Mouse (Mus musculus) thymus, postnatal 4 days (tissue): ENCODE results near the gene Gimap7.
"Not testable (repeated sequence)": the region's sequence is repeated elsewhere in the genome, so short reads cannot be mapped to it uniquely, and the experiment has no call there.

Experiments
- DNase-seq: peaks from one replicate; pipeline ENCODE4 v3.0.0; 2021

The Gimap7 gene

GRCm38 (mm10) chr6:48718455-48718854 lies at the start of gene Gimap7, which contains the start of gene Gm28053:
TSS of gene Gimap7 (plus strand) at chr6:48718621.
TSS of gene Gm28053 (plus strand) at chr6:48718607.
- DNase-seq: peak; percentile 81

- DNase-seq: peak; percentile 8
Measured at GRCm38 (mm10) chr6:48669446-48669969, 48.9 kb upstream of the Gimap7 start.

GRCm38 (mm10) chr6:48674291-48675058 lies 43.9 kb upstream of the Gimap7 start:
- peak; percentile 38 for DNase-seq

GRCm38 (mm10) chr6:48675400-48675930 lies 43.0 kb upstream of the Gimap7 start:
- peak; percentile 69 for DNase-seq

- peak; percentile 89 for DNase-seq
Measured at GRCm38 (mm10) chr6:48675931-48676859, 42.2 kb upstream of the Gimap7 start, which contains the start of gene Gimap9. TSS of gene Gimap9 (plus strand) at chr6:48676129.

- DNase-seq: peak; percentile 15
Measured at GRCm38 (mm10) chr6:48676860-48677415, 41.5 kb upstream of the Gimap7 start.

- peak; percentile 44 for DNase-seq
Measured at GRCm38 (mm10) chr6:48677492-48678345, 40.7 kb upstream of the Gimap7 start.

GRCm38 (mm10) chr6:48678391-48678790 lies 40.0 kb upstream of the Gimap7 start:
- DNase-seq: no peak

- DNase-seq: no peak
Measured at GRCm38 (mm10) chr6:48679701-48680100, 38.7 kb upstream of the Gimap7 start.

GRCm38 (mm10) chr6:48680421-48680820 lies 38.0 kb upstream of the Gimap7 start:
- DNase-seq: peak; percentile 17

GRCm38 (mm10) chr6:48681472-48682090 lies 36.8 kb upstream of the Gimap7 start:
- DNase-seq: peak; percentile 11

- DNase-seq: no peak
Measured at GRCm38 (mm10) chr6:48682271-48682670, 36.1 kb upstream of the Gimap7 start.

- DNase-seq: not testable (repeated sequence)
Measured at GRCm38 (mm10) chr6:48683263-48683821, 35.1 kb upstream of the Gimap7 start.

GRCm38 (mm10) chr6:48684319-48684718 lies 34.1 kb upstream of the Gimap7 start, which contains the start of gene Gimap4:
TSS of gene Gimap4 (plus strand) at chr6:48684549.
- peak; percentile 21 for DNase-seq

GRCm38 (mm10) chr6:48684806-48685205 lies 33.6 kb upstream of the Gimap7 start:
- DNase-seq: peak; percentile 6

- peak; percentile 13 for DNase-seq
Measured at GRCm38 (mm10) chr6:48685251-48685650, 33.2 kb upstream of the Gimap7 start.

- peak; percentile 25 for DNase-seq
Measured at GRCm38 (mm10) chr6:48685694-48686665, 32.4 kb upstream of the Gimap7 start.

- no peak for DNase-seq
Measured at GRCm38 (mm10) chr6:48687077-48687476, 31.3 kb upstream of the Gimap7 start.

- DNase-seq: no peak
Measured at GRCm38 (mm10) chr6:48689320-48689719, 29.1 kb upstream of the Gimap7 start.
